Mouse (Mus musculus): Measurements from ENCODE around the gene Prex1.
A peak's percentile ranks its signal among the peaks of the same experiment; 100 is the strongest.
"Not testable (repeated sequence)": the region's sequence is repeated elsewhere in the genome, so short reads cannot be mapped to it uniquely, and the experiment has no call there.

The Prex1 gene

GRCm38 (mm10) chr2:166713690-166714426 lies at the start of gene Prex1:
Gene Prex1, minus strand, starts transcription at chr2:166713832.
- peak; percentile 99 for DNase-seq (ENCODE audit: low spot score)

- no peak for DNase-seq (ENCODE audit: low spot score)
Observed at GRCm38 (mm10) chr2:166757969-166758368, 44.3 kb upstream of the Prex1 start.

GRCm38 (mm10) chr2:166754760-166755159 lies 41.1 kb upstream of the Prex1 start:
- DNase-seq (ENCODE audit: low spot score), result no peak

GRCm38 (mm10) chr2:166754194-166754593 lies 40.6 kb upstream of the Prex1 start:
- no peak for DNase-seq (ENCODE audit: low spot score)

GRCm38 (mm10) chr2:166750620-166751191 lies 37.1 kb upstream of the Prex1 start:
- DNase-seq (ENCODE audit: low spot score), result no peak

- DNase-seq (ENCODE audit: low spot score), result not testable (repeated sequence)
Observed at GRCm38 (mm10) chr2:166746261-166746913, 32.8 kb upstream of the Prex1 start.

- DNase-seq (ENCODE audit: low spot score), result no peak
Observed at GRCm38 (mm10) chr2:166745849-166746248, 32.2 kb upstream of the Prex1 start.

GRCm38 (mm10) chr2:166744433-166744832 lies 30.8 kb upstream of the Prex1 start:
- no peak for DNase-seq (ENCODE audit: low spot score)

- no peak for DNase-seq (ENCODE audit: low spot score)
Observed at GRCm38 (mm10) chr2:166743504-166743903, 29.9 kb upstream of the Prex1 start.

GRCm38 (mm10) chr2:166741445-166741844 lies 27.8 kb upstream of the Prex1 start:
- no peak for DNase-seq (ENCODE audit: low spot score)

- DNase-seq (ENCODE audit: low spot score), result no peak
Observed at GRCm38 (mm10) chr2:166740396-166740795, 26.8 kb upstream of the Prex1 start.

- DNase-seq (ENCODE audit: low spot score), result no peak
Observed at GRCm38 (mm10) chr2:166737307-166737706, 23.7 kb upstream of the Prex1 start.

- DNase-seq (ENCODE audit: low spot score), result no peak
Observed at GRCm38 (mm10) chr2:166735469-166736001, 21.9 kb upstream of the Prex1 start.

- no peak for DNase-seq (ENCODE audit: low spot score)
Observed at GRCm38 (mm10) chr2:166732860-166733259, 19.2 kb upstream of the Prex1 start.

- DNase-seq (ENCODE audit: low spot score), result no peak
Observed at GRCm38 (mm10) chr2:166732146-166732545, 18.5 kb upstream of the Prex1 start.

- DNase-seq (ENCODE audit: low spot score), result not testable (repeated sequence)
Observed at GRCm38 (mm10) chr2:166731102-166731883, 17.7 kb upstream of the Prex1 start.

GRCm38 (mm10) chr2:166730567-166730915 lies 16.9 kb upstream of the Prex1 start:
- DNase-seq (ENCODE audit: low spot score), result no peak

- DNase-seq (ENCODE audit: low spot score), result peak; percentile 45
Observed at GRCm38 (mm10) chr2:166729656-166730566, 16.3 kb upstream of the Prex1 start.

GRCm38 (mm10) chr2:166729045-166729444 lies 15.4 kb upstream of the Prex1 start:
- no peak for DNase-seq (ENCODE audit: low spot score)

GRCm38 (mm10) chr2:166728261-166728680 lies 14.6 kb upstream of the Prex1 start:
- no peak for DNase-seq (ENCODE audit: low spot score)

- no peak for DNase-seq (ENCODE audit: low spot score)
Observed at GRCm38 (mm10) chr2:166727790-166728189, 14.2 kb upstream of the Prex1 start.

Data from urinary bladder, postnatal 25 days (tissue).